Mouse (Mus musculus) forebrain, embryonic 10.5 days (tissue): Measurements from ENCODE around the gene Jagn1. TPM values are rescaled to one million over a fixed set of nuclear protein-coding genes. Genes with fewer than 3 reads are reported as not detected.

Source experiments
- DNase-seq: peaks from one replicate; pipeline ENCODE4 v3.0.0-alpha.2; 2017; ENCODE audit warnings: low spot score; ENCODE audit errors: extremely low spot score
- H3K27ac ChIP-seq: fragments of 300-500 bp; sonication (generic); 2 replicates; pipeline ENCODE4 v1.5.1; 2016; ENCODE audit warnings: mild to moderate bottlenecking
- H3K27me3 ChIP-seq: fragments of 300-500 bp; sonication (generic); 2 replicates; pipeline ENCODE4 v1.6.1; 2016; ENCODE audit warnings: mild to moderate bottlenecking; ENCODE audit not compliant: poor library complexity, severe bottlenecking
- H3K36me3 ChIP-seq: fragments of 300-500 bp; sonication (generic); replicated peaks from 2 replicates; pipeline ENCODE4 v1.6.1; 2016; ENCODE audit warnings: mild to moderate bottlenecking, moderate library complexity
- H3K4me1 ChIP-seq: fragments of 300-500 bp; sonication (generic); 2 replicates; pipeline ENCODE4 v1.6.1; 2016
- H3K4me3 ChIP-seq: fragments of 300-500 bp; sonication (generic); 2 replicates; pipeline ENCODE4 v1.5.1; 2016; ENCODE audit warnings: mild to moderate bottlenecking, moderate library complexity
- H3K9me3 ChIP-seq: fragments of 300-500 bp; sonication (generic); 2 replicates; pipeline ENCODE4 v1.6.1; 2016; ENCODE audit warnings: mild to moderate bottlenecking, moderate library complexity
- WGBS: fragments of 180-500 bp; shearing (Covaris S2); methylation state at CpG from one replicate; pipeline ENCODE4 v1.1.7; 2016; 5-methylcytosine and 5-hydroxymethylcytosine counted together
- microRNA-seq: library from miRNA; unstranded; fragments of <30 nt; microRNA quantifications from one replicate; pipeline ENCODE4, GENCODE M21; 2017
- polyA plus RNA-seq: library from polyadenylated mRNA; unstranded; fragments of >200 nt; fragmentation: Nextera tagmentation; extraction: Ambion mirVana; gene quantifications from 2 replicates; pipeline ENCODE4 v1.2.1, GENCODE M21; 2016

Jagn1 gene
- polyA plus RNA-seq, 1 experiment from 2014 or later = 85.1 TPM

- WGBS = 13% methylated on average over 10 of the region's 10 CpGs
- DNase-seq = peak; percentile 34
Measured at GRCm38 (mm10) chr6:113483729-113484128, 41.4 kb downstream of the Jagn1 start.

DNA sequence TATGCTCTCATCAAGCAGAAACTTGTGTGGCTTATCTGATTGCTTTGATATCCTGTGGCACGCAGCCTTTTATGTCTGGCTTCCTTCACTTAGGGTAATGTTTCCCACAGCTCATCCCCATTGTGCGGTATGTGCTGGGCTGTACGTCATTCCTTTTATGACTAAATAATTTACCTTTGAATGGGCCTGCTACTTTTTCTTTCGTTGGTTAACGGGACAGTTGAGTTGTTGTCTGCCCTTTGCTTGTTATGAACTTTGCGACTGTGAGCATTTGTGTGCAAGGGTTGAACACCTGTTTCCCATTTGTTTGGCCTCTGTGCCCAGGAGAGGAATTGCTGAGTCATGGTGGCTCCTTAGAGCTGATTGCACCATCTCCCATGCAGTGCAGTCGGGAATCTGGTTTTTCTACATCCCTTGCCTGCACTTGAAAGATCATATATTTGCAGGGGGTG, 44.8 kb downstream of the Jagn1 start:
- H3K27ac ChIP-seq = no peak overlapping the region
- 60% methylated on average over 7 of the region's 7 CpGs for WGBS
- H3K27me3 ChIP-seq = peaks cover 8% of the 10 kb centered on the region
- no peaks in the 10 kb centered on the region for H3K9me3 ChIP-seq
- H3K4me1 ChIP-seq = peaks cover 50% of the 10 kb centered on the region
- peaks cover 52% of the 10 kb centered on the region for H3K36me3 ChIP-seq
- no peak for DNase-seq
- no peak overlapping the region for H3K4me3 ChIP-seq

More at GRCm38 (mm10) chr6:113483729-113484128, 41.4 kb downstream of the Jagn1 start:
- Histone ChIP-seq H3K27me3 (peaks cover 42% of the 10 kb centered on the region), H3K4me3 (peak overlapping the region; percentile 75), H3K27ac (peak overlapping the region; percentile 93), H3K36me3 (peaks cover 19% of the 10 kb centered on the region), H3K9me3 (no peaks in the 10 kb centered on the region), H3K4me1 (peaks cover 68% of the 10 kb centered on the region)

DNA sequence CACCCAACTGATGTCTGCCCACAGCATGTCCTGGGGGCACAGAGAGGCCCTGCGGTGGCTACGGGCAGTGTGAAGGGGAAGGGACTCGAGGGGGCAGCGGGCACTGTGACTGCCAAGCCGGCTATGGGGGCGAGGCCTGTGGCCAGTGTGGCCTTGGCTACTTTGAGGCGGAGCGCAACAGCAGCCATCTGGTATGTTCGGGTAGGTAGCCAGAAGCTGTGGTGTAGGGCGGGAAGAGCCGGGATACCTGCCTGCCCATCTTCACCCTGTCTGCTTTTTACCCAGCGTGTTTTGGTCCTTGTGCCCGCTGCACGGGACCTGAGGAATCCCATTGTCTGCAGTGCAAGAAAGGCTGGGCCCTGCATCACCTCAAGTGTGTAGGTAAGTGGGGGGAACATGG, 47.0 kb downstream of the Jagn1 start:
- no peak for DNase-seq
- Histone ChIP-seq H3K27me3 (peaks cover 23% of the 10 kb centered on the region; the same call in 1 of the 2 replicates), H3K9me3 (no peaks in the 10 kb centered on the region), H3K36me3 (peaks cover 68% of the 10 kb centered on the region), H3K27ac (no peak overlapping the region), H3K4me3 (no peak overlapping the region), H3K4me1 (peaks cover 35% of the 10 kb centered on the region)
- 94% methylated on average over 14 of the region's 14 CpGs for WGBS

DNA sequence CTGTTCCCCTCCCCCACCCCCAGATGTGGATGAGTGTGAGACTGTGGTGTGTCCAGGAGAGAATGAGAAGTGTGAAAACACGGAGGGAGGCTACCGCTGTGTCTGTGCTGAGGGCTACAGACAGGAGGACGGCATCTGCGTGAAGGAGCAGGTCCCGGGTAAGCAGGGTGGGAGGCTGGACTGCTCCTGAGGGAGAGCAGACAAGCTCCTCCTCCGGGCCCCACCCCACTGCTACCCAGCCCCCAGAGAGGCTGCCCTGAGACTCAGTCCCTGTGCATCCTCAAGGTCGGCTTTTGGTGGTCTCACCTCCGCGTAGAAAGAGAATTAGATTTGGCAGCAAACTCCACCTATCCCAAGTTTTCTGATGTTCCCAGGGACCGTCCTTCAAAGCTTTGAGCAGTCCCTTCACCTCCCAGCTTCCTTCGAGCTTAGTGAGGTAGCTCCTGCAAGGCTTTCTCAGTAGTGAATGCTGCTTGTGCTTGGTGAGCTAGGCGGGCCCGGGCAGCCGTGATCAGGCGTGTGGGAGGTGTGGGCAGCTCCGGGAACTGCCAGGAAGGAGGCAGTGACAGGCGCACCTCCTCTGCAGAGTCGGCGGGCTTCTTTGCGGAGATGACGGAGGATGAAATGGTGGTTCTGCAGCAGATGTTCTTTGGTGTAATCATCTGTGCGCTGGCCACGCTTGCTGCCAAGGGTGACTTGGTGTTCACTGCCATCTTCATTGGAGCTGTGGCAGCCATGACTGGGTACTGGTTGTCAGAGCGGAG, 49.9 kb downstream of the Jagn1 start:
- DNase-seq = no peak
- H3K27ac ChIP-seq = no peak overlapping the region
- WGBS = 78% methylated on average over 24 of the region's 24 CpGs
- H3K9me3 ChIP-seq = no peaks in the 10 kb centered on the region
- peaks cover 61% of the 10 kb centered on the region for H3K36me3 ChIP-seq
- H3K4me1 ChIP-seq = peaks cover 32% of the 10 kb centered on the region
- H3K4me3 ChIP-seq = no peak overlapping the region
- H3K27me3 ChIP-seq = peaks cover 48% of the 10 kb centered on the region

DNA sequence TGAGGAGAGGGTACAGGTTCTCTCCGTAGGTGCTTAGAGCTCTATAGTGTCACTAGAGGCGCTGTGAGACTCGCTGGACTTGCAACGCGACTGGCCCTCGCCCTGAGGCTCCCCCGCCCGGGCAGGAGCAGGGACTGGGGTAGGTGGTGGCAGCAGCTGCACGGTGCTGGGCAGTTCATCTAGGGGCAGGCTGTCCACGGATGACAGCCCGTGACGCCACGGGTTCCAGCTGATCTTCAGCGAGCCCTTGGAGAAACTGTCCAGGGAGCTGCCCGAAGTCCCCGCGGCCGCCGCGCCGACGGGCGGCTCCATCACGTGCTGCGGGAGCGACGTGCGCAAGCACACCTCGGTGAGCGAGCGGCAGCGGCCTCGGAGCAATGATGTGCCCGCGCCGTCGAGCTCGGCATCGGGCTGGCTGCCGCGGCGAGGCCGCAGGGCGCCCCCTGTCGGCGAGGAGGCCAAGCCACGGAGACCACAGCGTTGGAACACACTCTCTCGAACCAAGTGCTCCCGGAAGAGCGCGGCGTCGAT, 52.0 kb downstream of the Jagn1 start:
- Histone ChIP-seq H3K4me1 (peaks cover 18% of the 10 kb centered on the region), H3K9me3 (no peaks in the 10 kb centered on the region), H3K27me3 (peaks cover 53% of the 10 kb centered on the region), H3K27ac (peak overlapping the region; percentile 77), H3K4me3 (peak overlapping the region; percentile 53), H3K36me3 (peaks cover 43% of the 10 kb centered on the region)
- peak; percentile 76 for DNase-seq
- 1% methylated on average over 54 of the region's 54 CpGs for WGBS

GRCm38 (mm10) chr6:113495071-113495675, 52.8 kb downstream of the Jagn1 start:
- Histone ChIP-seq H3K9me3 (no peaks in the 10 kb centered on the region), H3K27me3 (peaks cover 57% of the 10 kb centered on the region), H3K27ac (peak overlapping the region; percentile 77; the same call in 1 of the 2 replicates), H3K4me1 (peaks cover 18% of the 10 kb centered on the region), H3K36me3 (peaks cover 35% of the 10 kb centered on the region), H3K4me3 (peak overlapping the region; percentile 53)
- no peak for DNase-seq
- WGBS = 55% methylated on average over 28 of the region's 28 CpGs

Small RNA genes lying within 50 kb of the gene (microRNA-seq; reads per million reads assigned to microRNA genes)
- gene Gm24387 = not detected

Other genes starting within 250 kb of the Jagn1 start
- 10.8 and 11.4 TPM in 2 replicates for gene Lhfpl4, start 247.2 kb upstream of the Jagn1 start, polyA plus RNA-seq
- 42.0 and 45.1 TPM in 2 replicates for gene Mtmr14, start 204.7 kb upstream of the Jagn1 start, polyA plus RNA-seq
- 0.05 and 0.09 TPM in 2 replicates for gene Cpne9, start 160.3 kb upstream of the Jagn1 start, polyA plus RNA-seq
- 26.1 and 26.7 TPM in 2 replicates for gene Brpf1, start 135.4 kb upstream of the Jagn1 start, polyA plus RNA-seq
- 18.3 and 18.8 TPM in 2 replicates for gene Ogg1, start 115.6 kb upstream of the Jagn1 start, polyA plus RNA-seq
- 33.8 and 37.4 TPM in 2 replicates for gene Camk1, start 98.6 kb upstream of the Jagn1 start, polyA plus RNA-seq
- gene Tada3, start 64.7 kb upstream of the Jagn1 start, polyA plus RNA-seq = 53.8 and 59.3 TPM in 2 replicates
- gene Arpc4, start 64.5 kb upstream of the Jagn1 start, polyA plus RNA-seq = 366 TPM in 2 replicates
- 4.0 and 4.2 TPM in 2 replicates for gene Ttll3, start 53.3 kb upstream of the Jagn1 start, polyA plus RNA-seq
- 38.3 and 40.6 TPM in 2 replicates for gene Rpusd3, start 23.2 kb upstream of the Jagn1 start, polyA plus RNA-seq
- not detected in 2 replicates for gene Cidec, start 6.8 kb upstream of the Jagn1 start, polyA plus RNA-seq
- 0.73 and 1.3 TPM in 2 replicates for gene Il17re, start 15.9 kb downstream of the Jagn1 start, polyA plus RNA-seq
- 2.5 and 2.7 TPM in 2 replicates for gene Il17rc, start 28.9 kb downstream of the Jagn1 start, polyA plus RNA-seq
- gene Creld1, start 40.7 kb downstream of the Jagn1 start, polyA plus RNA-seq = 31.1 and 33.2 TPM in 2 replicates
- gene Prrt3, start 59.4 kb downstream of the Jagn1 start, polyA plus RNA-seq = 2.1 and 2.8 TPM in 2 replicates
- gene Emc3, start 89.1 kb downstream of the Jagn1 start, polyA plus RNA-seq = 75.0 and 78.5 TPM in 2 replicates
- gene Fancd2, start 89.1 kb downstream of the Jagn1 start, polyA plus RNA-seq = 20.7 and 25.0 TPM in 2 replicates
- gene Fancd2os, start 158.1 kb downstream of the Jagn1 start, polyA plus RNA-seq = not detected in 2 replicates
- gene Brk1, start 162.2 kb downstream of the Jagn1 start, polyA plus RNA-seq = 200 and 203 TPM in 2 replicates
- gene Vhl, start 181.4 kb downstream of the Jagn1 start, polyA plus RNA-seq = 41.4 and 42.4 TPM in 2 replicates
- 3.8 and 3.9 TPM in 2 replicates for gene Irak2, start 195.9 kb downstream of the Jagn1 start, polyA plus RNA-seq